Mouse (Mus musculus) spleen, postnatal 14 days (tissue): ENCODE measurements around the gene Srl.
"Not testable (repeated sequence)": the region's sequence is repeated elsewhere in the genome, so short reads cannot be mapped to it uniquely, and the experiment has no call there.

Experiments used
- DNase-seq, 2 experiments: peaks; one replicate each; pipeline ENCODE4 v3.0.0; 2021 to 2022; ENCODE audit warnings: low spot score in 2 of 2

Srl gene

GRCm38 (mm10) chr16:4474040-4474881 lies 67.4 kb downstream of the Srl start:
- DNase-seq, result not testable (repeated sequence)

GRCm38 (mm10) chr16:4473231-4473630 lies 68.4 kb downstream of the Srl start:
- no peak for DNase-seq

- DNase-seq, result no peak
Measured at GRCm38 (mm10) chr16:4472687-4473086, 68.9 kb downstream of the Srl start.

GRCm38 (mm10) chr16:4469599-4470352 lies 71.8 kb downstream of the Srl start:
- no peak for DNase-seq

GRCm38 (mm10) chr16:4464529-4465089 lies 77.0 kb downstream of the Srl start:
- no peak for DNase-seq

GRCm38 (mm10) chr16:4457927-4458326 lies 83.7 kb downstream of the Srl start:
- no peak for DNase-seq

GRCm38 (mm10) chr16:4456391-4456790 lies 85.2 kb downstream of the Srl start:
- no peak for DNase-seq

GRCm38 (mm10) chr16:4455693-4456092 lies 85.9 kb downstream of the Srl start:
- no peak for DNase-seq

GRCm38 (mm10) chr16:4454563-4454962 lies 87.1 kb downstream of the Srl start:
- no peak for DNase-seq

GRCm38 (mm10) chr16:4449418-4449817 lies 92.2 kb downstream of the Srl start:
- no peak for DNase-seq

GRCm38 (mm10) chr16:4448235-4448634 lies 93.4 kb downstream of the Srl start:
- DNase-seq, result no peak

- DNase-seq, result no peak
Measured at GRCm38 (mm10) chr16:4446395-4446794, 95.2 kb downstream of the Srl start.

- no peak for DNase-seq
Measured at GRCm38 (mm10) chr16:4444378-4444777, 97.2 kb downstream of the Srl start.

GRCm38 (mm10) chr16:4439302-4440066 lies 102.1 kb downstream of the Srl start:
- DNase-seq, result no peak

- DNase-seq, result no peak
Measured at GRCm38 (mm10) chr16:4436738-4437137, 104.9 kb downstream of the Srl start.

- no peak for DNase-seq
Measured at GRCm38 (mm10) chr16:4435371-4435770, 106.2 kb downstream of the Srl start.

GRCm38 (mm10) chr16:4431841-4432240 lies 109.8 kb downstream of the Srl start:
- no peak for DNase-seq

- no peak for DNase-seq
Measured at GRCm38 (mm10) chr16:4431013-4431412, 110.6 kb downstream of the Srl start.

- DNase-seq, result no peak
Measured at GRCm38 (mm10) chr16:4430232-4430631, 111.4 kb downstream of the Srl start.
